Mouse (Mus musculus): ENCODE results near the gene Tatdn3. TPM values are rescaled to one million over a fixed set of nuclear protein-coding genes. Genes with fewer than 3 reads are reported as not detected.

Gene Tatdn3
- total and polyA plus RNA-seq, 3 experiments = 1.6 to 50.0 (median 33.6) TPM

DNA sequence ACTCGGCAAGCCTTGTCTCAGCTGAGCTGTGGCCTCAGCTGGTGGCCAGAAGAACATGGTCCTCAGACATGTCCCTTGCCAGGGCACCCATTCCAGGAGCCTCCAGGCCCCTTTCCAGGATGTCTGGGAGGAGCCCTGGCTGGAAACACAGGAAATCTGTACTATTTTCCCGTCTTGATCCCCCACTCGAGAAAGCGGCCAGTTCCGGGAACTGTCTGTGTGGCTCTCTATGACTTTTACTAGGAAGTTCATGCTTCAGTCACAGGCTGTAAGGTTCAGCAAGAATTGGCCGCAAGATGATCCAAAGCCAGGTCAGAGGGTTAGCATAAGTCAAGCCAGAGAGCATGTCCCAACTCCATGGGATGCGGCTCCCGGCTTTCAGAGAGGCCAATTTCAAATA, 29.3 kb upstream of the Tatdn3 start:
- no peak for TF ChIP-seq POLR2AphosphoS5 (IDR thresholded peaks at IDR 0.05; ENCODE audit: insufficient replicate concordance, low read depth, low read length)
- no peak for TF ChIP-seq GATA2 (IDR thresholded peaks at IDR 0.05; ENCODE audit: borderline replicate concordance, low read depth, low read length)
- TF ChIP-seq GATA1 (IDR thresholded peaks at IDR 0.05; ENCODE audit: borderline replicate concordance, low read length) = no peak
- no peak for TF ChIP-seq TAL1 (conservative IDR thresholded peaks at IDR 0.05; ENCODE audit: low read depth, low read length)
- TF ChIP-seq CTCF (IDR thresholded peaks at IDR 0.05; ENCODE audit: low read depth, low read length) = no peak
- peaks cover 3% of the 10 kb centered on the region for H3K27me3 ChIP-seq (ENCODE audit: insufficient read depth, low read length)
- no peaks in the 10 kb centered on the region for H3K9me3 ChIP-seq (replicated peaks)
- no peak for ATAC-seq (ENCODE audit: extremely low read depth, insufficient number of reproducible peaks, low FRiP score, poor library complexity, severe bottlenecking)
- no peak for DNase-seq (ENCODE audit: low spot score)
- H3K36me3 ChIP-seq (replicated peaks) = peaks cover 11% of the 10 kb centered on the region
- no peak overlapping the region for H3K4me3 ChIP-seq (ENCODE audit: low read depth, low read length)
- peaks cover 83% of the 10 kb centered on the region for H3K4me1 ChIP-seq (ENCODE audit: insufficient read depth, low read depth, low read length)

DNA sequence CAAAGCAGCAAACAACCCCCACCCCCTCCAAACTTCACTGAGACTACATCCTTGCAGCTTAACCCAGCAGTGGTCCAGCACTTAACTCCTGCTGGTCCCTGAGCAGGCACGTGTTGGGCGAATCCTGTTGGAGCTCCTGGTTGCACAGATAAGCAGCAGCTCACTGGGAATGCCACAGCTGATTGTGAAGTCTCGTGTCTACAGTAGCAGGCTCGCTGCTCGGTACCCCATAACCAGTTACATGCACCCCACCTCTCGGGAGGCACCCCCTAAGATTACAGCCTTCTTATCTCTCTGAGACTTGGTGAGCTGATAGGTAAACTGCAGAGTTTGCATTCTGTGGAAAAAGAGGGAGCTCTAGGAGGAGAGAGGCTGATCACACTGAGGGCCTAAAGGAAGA, 26.6 kb upstream of the Tatdn3 start:
- Histone ChIP-seq H3K27me3 (ENCODE audit: insufficient read depth, low read length) (no peaks in the 10 kb centered on the region), H3K36me3 (replicated peaks) (peaks cover 38% of the 10 kb centered on the region), H3K4me3 (ENCODE audit: low read depth, low read length) (no peak overlapping the region; the same call in 1 of the 2 replicates), H3K9me3 (replicated peaks) (no peaks in the 10 kb centered on the region), H3K4me1 (ENCODE audit: insufficient read depth, low read depth, low read length) (peaks cover 91% of the 10 kb centered on the region)
- DNase-seq (ENCODE audit: low spot score) = no peak
- no peak for TF ChIP-seq POLR2AphosphoS5 (IDR thresholded peaks at IDR 0.05; ENCODE audit: insufficient replicate concordance, low read depth, low read length)
- no peak for TF ChIP-seq CTCF (IDR thresholded peaks at IDR 0.05; ENCODE audit: low read depth, low read length)
- TF ChIP-seq GATA2 (IDR thresholded peaks at IDR 0.05; ENCODE audit: borderline replicate concordance, low read depth, low read length) = no peak
- no peak for TF ChIP-seq GATA1 (IDR thresholded peaks at IDR 0.05; ENCODE audit: borderline replicate concordance, low read length)
- peak; percentile 39; the same call in 1 of the 2 replicates for TF ChIP-seq TAL1 (conservative IDR thresholded peaks at IDR 0.05; ENCODE audit: low read depth, low read length)
- peak; percentile 65 for ATAC-seq (ENCODE audit: extremely low read depth, insufficient number of reproducible peaks, low FRiP score, poor library complexity, severe bottlenecking)

DNA sequence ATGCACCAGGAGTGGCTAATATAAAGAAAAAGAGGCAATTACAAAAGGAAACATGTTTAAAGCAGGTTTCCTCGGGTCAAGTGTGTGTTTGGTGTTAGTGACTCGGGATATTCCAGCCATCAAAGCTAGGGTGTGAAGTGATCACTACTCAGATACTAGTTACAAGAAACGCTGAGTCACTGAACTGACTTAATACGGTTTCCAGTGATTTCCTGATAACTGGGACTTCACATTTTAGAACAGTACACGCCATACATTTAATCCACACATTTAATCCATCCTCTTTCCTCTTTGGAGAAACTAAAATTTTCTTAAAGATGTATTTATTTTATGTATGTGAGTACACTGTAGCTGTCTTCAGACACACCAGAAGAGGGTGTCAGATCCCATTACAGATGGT, 25.2 kb upstream of the Tatdn3 start:
- DNase-seq (ENCODE audit: low spot score) (no peak), ATAC-seq (ENCODE audit: extremely low read depth, insufficient number of reproducible peaks, low FRiP score, poor library complexity, severe bottlenecking) (no peak)
- peaks cover 89% of the 10 kb centered on the region for H3K4me1 ChIP-seq (ENCODE audit: insufficient read depth, low read depth, low read length)
- no peaks in the 10 kb centered on the region for H3K9me3 ChIP-seq (replicated peaks)
- H3K4me3 ChIP-seq (ENCODE audit: low read depth, low read length) = no peak overlapping the region; the same call in 1 of the 2 replicates
- H3K27me3 ChIP-seq (ENCODE audit: insufficient read depth, low read length) = no peaks in the 10 kb centered on the region
- TF ChIP-seq POLR2AphosphoS5 (IDR thresholded peaks at IDR 0.05; ENCODE audit: insufficient replicate concordance, low read depth, low read length) = no peak
- TF ChIP-seq GATA1 (IDR thresholded peaks at IDR 0.05; ENCODE audit: borderline replicate concordance, low read length) = no peak
- peaks cover 52% of the 10 kb centered on the region for H3K36me3 ChIP-seq (replicated peaks)

DNA sequence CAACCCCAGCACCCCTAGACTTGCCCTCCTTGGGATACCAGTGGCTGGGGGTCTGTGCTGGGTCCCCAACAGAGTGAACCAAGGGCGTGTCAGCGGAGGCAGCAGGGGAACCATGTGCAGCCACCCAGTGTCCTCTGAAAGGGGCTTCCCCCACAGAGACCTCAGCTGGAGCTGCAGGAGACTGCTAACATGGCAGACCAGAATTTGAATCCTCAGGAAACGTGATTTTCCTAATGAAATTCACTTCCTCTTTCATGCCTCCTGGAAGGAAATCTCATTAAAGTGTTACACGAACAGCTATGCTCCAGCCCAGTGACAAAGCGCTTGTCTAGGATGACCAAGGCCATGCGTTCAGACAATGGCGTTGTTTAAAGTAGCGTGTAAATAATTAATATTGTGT, 24.2 kb upstream of the Tatdn3 start:
- no peaks in the 10 kb centered on the region for H3K9me3 ChIP-seq (replicated peaks)
- no peak overlapping the region for H3K4me3 ChIP-seq (ENCODE audit: low read depth, low read length)
- ATAC-seq (ENCODE audit: extremely low read depth, insufficient number of reproducible peaks, low FRiP score, poor library complexity, severe bottlenecking) (no peak), DNase-seq (ENCODE audit: low spot score) (no peak)
- H3K27me3 ChIP-seq (ENCODE audit: insufficient read depth, low read length) = no peaks in the 10 kb centered on the region
- H3K36me3 ChIP-seq (replicated peaks) = peaks cover 60% of the 10 kb centered on the region
- H3K4me1 ChIP-seq (ENCODE audit: insufficient read depth, low read depth, low read length) = peaks cover 83% of the 10 kb centered on the region
- TF ChIP-seq CTCF (IDR thresholded peaks at IDR 0.05; ENCODE audit: low read depth, low read length) = no peak
- TF ChIP-seq TAL1 (conservative IDR thresholded peaks at IDR 0.05; ENCODE audit: low read depth, low read length) = no peak
- no peak for TF ChIP-seq GATA1 (IDR thresholded peaks at IDR 0.05; ENCODE audit: borderline replicate concordance, low read length)
- no peak for TF ChIP-seq POLR2AphosphoS5 (IDR thresholded peaks at IDR 0.05; ENCODE audit: insufficient replicate concordance, low read depth, low read length)
- no peak for TF ChIP-seq GATA2 (IDR thresholded peaks at IDR 0.05; ENCODE audit: borderline replicate concordance, low read depth, low read length)

DNA sequence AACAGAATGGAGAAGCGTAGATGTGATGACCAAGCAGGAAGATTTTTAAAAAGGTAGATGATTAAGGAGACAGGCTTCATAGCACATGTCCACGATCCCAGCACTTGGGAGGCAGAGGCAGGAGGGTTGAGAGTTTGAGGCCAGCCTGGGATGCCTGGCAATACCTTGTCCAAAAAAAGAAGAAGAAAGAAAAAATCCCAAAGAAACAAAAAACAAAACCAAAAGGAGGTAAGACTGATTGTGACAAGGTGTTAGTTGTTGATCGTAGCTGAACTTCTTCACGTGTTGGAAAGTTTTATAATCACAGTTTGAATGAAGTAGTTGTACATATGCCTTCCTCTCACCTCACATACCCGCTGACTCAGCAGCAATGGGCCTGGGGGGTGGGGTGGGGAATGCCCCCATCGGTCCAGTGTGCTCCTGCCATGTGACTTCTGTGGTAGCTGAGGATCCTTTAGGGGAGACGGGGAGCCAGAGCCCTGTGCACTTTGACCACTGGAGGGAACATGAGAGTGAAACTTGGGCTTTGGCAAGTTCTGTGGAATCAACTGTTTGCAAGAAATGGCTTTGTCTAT, 23.7 kb upstream of the Tatdn3 start:
- ATAC-seq (ENCODE audit: extremely low read depth, insufficient number of reproducible peaks, low FRiP score, poor library complexity, severe bottlenecking) = no peak
- H3K4me3 ChIP-seq (ENCODE audit: low read depth, low read length) = peak overlapping the region; percentile 34; the same call in 1 of the 2 replicates
- TF ChIP-seq POLR2AphosphoS5 (IDR thresholded peaks at IDR 0.05; ENCODE audit: insufficient replicate concordance, low read depth, low read length) (no peak), GATA2 (IDR thresholded peaks at IDR 0.05; ENCODE audit: borderline replicate concordance, low read depth, low read length) (no peak)
- no peaks in the 10 kb centered on the region for H3K27me3 ChIP-seq (ENCODE audit: insufficient read depth, low read length)
- peaks cover 78% of the 10 kb centered on the region for H3K4me1 ChIP-seq (ENCODE audit: insufficient read depth, low read depth, low read length)
- DNase-seq (ENCODE audit: low spot score) = no peak
- peaks cover 66% of the 10 kb centered on the region for H3K36me3 ChIP-seq (replicated peaks)
- H3K9me3 ChIP-seq (replicated peaks) = no peaks in the 10 kb centered on the region

DNA sequence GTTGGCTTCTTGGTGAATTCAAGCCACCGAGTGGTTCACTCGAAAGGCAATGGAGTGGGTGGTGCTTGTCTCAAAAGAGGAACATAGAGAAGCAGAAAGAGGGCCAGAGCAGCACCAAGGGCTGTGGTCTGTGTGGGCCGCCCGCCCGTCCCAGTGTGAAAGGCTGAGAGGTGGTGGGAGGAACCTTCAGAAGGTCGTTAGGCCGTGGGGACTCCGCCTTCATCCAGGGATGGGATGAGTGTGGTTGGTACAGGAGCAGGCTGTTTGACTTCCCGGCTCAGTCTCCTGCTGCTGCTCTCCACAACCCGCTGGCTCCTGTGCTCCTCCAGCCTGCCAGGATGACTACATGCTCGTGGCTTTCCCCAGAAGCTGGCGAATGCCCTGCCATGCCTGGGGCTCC, 22.9 kb upstream of the Tatdn3 start:
- Histone ChIP-seq H3K4me3 (ENCODE audit: low read depth, low read length) (peak overlapping the region; percentile 41; the same call in 1 of the 2 replicates), H3K36me3 (replicated peaks) (peaks cover 72% of the 10 kb centered on the region), H3K4me1 (ENCODE audit: insufficient read depth, low read depth, low read length) (peaks cover 70% of the 10 kb centered on the region), H3K27me3 (ENCODE audit: insufficient read depth, low read length) (no peaks in the 10 kb centered on the region), H3K9me3 (replicated peaks) (no peaks in the 10 kb centered on the region)
- DNase-seq (ENCODE audit: low spot score) = peak; percentile 63
- TF ChIP-seq POLR2AphosphoS5 (IDR thresholded peaks at IDR 0.05; ENCODE audit: insufficient replicate concordance, low read depth, low read length) (no peak), GATA1 (IDR thresholded peaks at IDR 0.05; ENCODE audit: borderline replicate concordance, low read length) (no peak), CTCF (IDR thresholded peaks at IDR 0.05; ENCODE audit: low read depth, low read length) (no peak)
- ATAC-seq (ENCODE audit: extremely low read depth, insufficient number of reproducible peaks, low FRiP score, poor library complexity, severe bottlenecking) = peak; percentile 37; the same call in 1 of the 2 replicates
